Mouse (Mus musculus) heart, adult 2 months (tissue): ENCODE data around the gene Upf3a.

Source experiments
- CTCF ChIP-seq: fragments of 200-600 bp; IDR thresholded peaks from 2 replicates; pipeline ENCODE4 v1.8.1; 2022; ENCODE audit warnings: antibody characterized with exemption, mild to moderate bottlenecking, moderate library complexity
- EP300 ChIP-seq: fragments of 200-500 bp; IDR thresholded peaks from 2 replicates; pipeline ENCODE4 v1.6.1; 2011; ENCODE audit warnings: low read depth, low read length, control low read depth; ENCODE audit not compliant: insufficient read depth

DNA sequence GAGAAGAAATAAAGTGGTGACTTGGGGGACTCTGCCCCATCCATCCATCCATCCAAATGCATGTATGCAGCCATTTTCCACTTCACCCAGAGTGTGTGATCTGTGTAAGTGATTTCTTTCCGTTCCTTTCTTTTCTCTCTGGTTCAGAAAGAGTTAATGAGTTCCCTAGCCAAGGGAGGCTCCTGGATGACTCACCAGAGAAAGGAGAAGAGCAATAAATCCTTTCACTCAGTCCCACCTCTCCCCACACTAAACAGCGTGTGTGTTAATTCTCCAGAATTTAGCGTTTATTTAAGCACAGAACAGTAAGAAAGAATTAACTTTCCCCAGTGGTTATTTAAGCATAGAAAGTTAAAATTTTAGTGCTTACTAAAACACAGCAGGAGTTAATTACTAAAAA lies 37.8 kb upstream of the Upf3a start:
- TF ChIP-seq CTCF (no peak), EP300 (no peak)
